Mouse (Mus musculus) megakaryocyte, embryonic 14.5 days (primary cell): ENCODE results near the gene Rab33b.

Source experiments
- FLI1 ChIP-seq: IDR thresholded peaks from 2 replicates; pipeline ENCODE4 v1.6.1; 2012; ENCODE audit warnings: low read length, inconsistent platforms, mixed read lengths
- GATA1 ChIP-seq: IDR thresholded peaks from 3 replicates; pipeline ENCODE4 v1.6.1; 2012; ENCODE audit warnings: mixed read lengths, low read length, inconsistent platforms, borderline replicate concordance

- no peak for TF ChIP-seq GATA1
- TF ChIP-seq FLI1, result no peak
Observed at GRCm38 (mm10) chr3:51468530-51468929, 15.2 kb upstream of the Rab33b start.
